In the genomic region with DNA sequence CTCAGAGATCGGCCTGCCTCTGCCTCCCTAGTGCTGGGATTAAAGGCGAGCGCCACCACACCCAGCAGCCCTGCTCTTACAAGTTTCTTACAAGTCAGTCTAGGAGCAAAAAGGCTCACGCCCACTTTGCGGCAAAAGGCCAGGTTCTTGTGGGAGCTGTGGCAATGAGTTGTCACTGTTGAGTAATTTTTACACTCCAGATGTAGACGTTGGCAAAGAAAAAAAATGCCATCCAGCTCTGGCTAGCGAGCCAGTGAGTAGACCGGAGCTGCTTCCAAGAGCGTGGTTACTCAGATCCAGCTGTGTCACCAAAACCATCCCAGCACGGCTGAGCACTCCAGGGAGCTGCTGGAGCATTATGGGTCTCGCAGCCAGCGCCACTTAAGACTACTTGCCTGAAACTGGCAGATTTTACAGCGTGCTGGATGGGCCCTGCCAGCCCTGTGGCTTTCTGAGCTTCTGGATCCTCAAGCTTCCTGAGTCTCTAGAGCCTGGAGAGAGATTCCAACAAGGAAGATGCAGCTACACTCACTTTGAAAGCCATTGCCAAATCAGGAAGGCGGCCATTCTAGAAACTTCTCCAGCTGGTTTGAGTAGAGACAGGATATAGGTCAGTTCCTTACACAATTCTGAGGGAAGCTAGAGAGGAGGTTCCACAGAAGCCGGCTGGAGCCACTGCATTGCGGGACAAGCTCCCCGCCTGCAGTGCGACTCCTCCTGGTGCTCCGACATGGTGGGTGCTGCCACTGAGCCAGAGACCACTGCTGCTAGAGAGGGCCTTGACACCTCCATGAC, we compare ENCODE assay signal across 9 mouse cellular contexts. TPM values are rescaled to one million over a fixed set of nuclear protein-coding genes. Genes with fewer than 3 reads are reported as not detected.
DNase-seq lines count a peak whose midpoint lies in the region; ATAC-seq lines count a peak whose summit lies in the region.
"Had no signal": no experiment of that assay in that cellular context is flagged by ENCODE, and none has a peak within 500 bp of the region (broad histone marks: within the 10 kb centered on the region; RNA-seq: fewer than 3 reads in every experiment).

No protein-coding gene starts in this region.

- no peak for ATAC-seq in heart, embryonic 11.5 days (replicated peaks; ENCODE audit: insufficient number of reproducible peaks, low FRiP score, low TSS enrichment)

- peaks cover 5% of the 10 kb centered on the region; the same call in 1 of the 2 replicates for H3K4me1 ChIP-seq in heart, embryonic 11.5 days (ENCODE audit: control insufficient read depth, insufficient read depth, low read length)

- H3K9me3 ChIP-seq in heart, embryonic 11.5 days (replicated peaks; ENCODE audit: control insufficient read depth, low read length) = no peaks in the 10 kb centered on the region

- H3K4me2 ChIP-seq in heart, embryonic 11.5 days = no peak overlapping the region

- H3K27ac ChIP-seq in heart, embryonic 11.5 days (ENCODE audit: low read depth, low read length) = no peak overlapping the region

- peak; percentile 26 for DNase-seq in heart, adult 8-10 months (ENCODE audit: low spot score)
- DNase-seq in adrenal gland, postnatal 14 days = peak; percentile 81
- peak; percentile 61 to 79 for DNase-seq in kidney, postnatal 25 days
- peak; percentile 76 for DNase-seq in lung, postnatal 25 days (ENCODE audit: low spot score)
- DNase-seq in embryo, embryonic 9.5 days (ENCODE audit: extremely low spot score) = no peak
- no peak for DNase-seq in cerebellum, adult 9-10 months
- DNase-seq in cerebellum, postnatal 14 days = no peak

- no peak overlapping the region for H3K9ac ChIP-seq in heart, embryonic 11.5 days (ENCODE audit: low read depth, low read length)

- WGBS in heart, embryonic 11.5 days (ENCODE audit: insufficient replicate concordance) = 81% methylated on average over 19 of the region's 19 CpGs

- H3K27me3 ChIP-seq in heart, embryonic 11.5 days (ENCODE audit: control insufficient read depth, insufficient read depth, low read length) = peaks cover 8% of the 10 kb centered on the region; the same call in 1 of the 2 replicates

- H3K4me3 ChIP-seq in heart, embryonic 11.5 days (ENCODE audit: low read depth, low read length) = no peak overlapping the region

- H3K36me3 ChIP-seq in heart, embryonic 11.5 days (ENCODE audit: control insufficient read depth, insufficient read depth, low read length) = peaks cover 2% of the 10 kb centered on the region; the same call in 1 of the 2 replicates

RNA-seq across cellular contexts. Expression of gene Ap5b1, which starts 4.7 kb away (rescaled TPM):
- 1 to 10 TPM; 2.3 to 3.2 (median 2.7) TPM for total RNA-seq in heart, adult 8-10 months (2022)
- 1.8 and 2.3 TPM in 2 replicates for polyA plus RNA-seq in heart, embryonic 11.5 days (2014; fragmentation: Nextera tagmentation; extraction: Ambion mirVana)
- total RNA-seq in adrenal gland, postnatal 14 days (2021) = 7.3 and 8.0 TPM in 2 replicates

RNA-seq across cellular contexts. Expression of gene Ovol1, which starts 12.1 kb away (rescaled TPM):
- not detected for total RNA-seq in heart, adult 8-10 months (2022)
- polyA plus RNA-seq in heart, embryonic 11.5 days (2014; fragmentation: Nextera tagmentation; extraction: Ambion mirVana) = 0.29 TPM in 1 of 2 replicates, not detected in the other
- total RNA-seq in adrenal gland, postnatal 14 days (2021) = not detected in 2 replicates
- total RNA-seq: MEL had no signal

RNA-seq across cellular contexts. Expression of gene Rnaseh2c, which starts 29.1 kb away (rescaled TPM):
- 10 to 100 TPM; 49.9 to 66.3 (median 64.9) TPM for total RNA-seq in heart, adult 8-10 months (2022)
- polyA plus RNA-seq in heart, embryonic 11.5 days (2014; fragmentation: Nextera tagmentation; extraction: Ambion mirVana) = 97.1 and 106 TPM in 2 replicates
- 106 and 113 TPM in 2 replicates for total RNA-seq in adrenal gland, postnatal 14 days (2021)

RNA-seq across cellular contexts. Expression of gene Kat5, which starts 37.5 kb away (rescaled TPM):
- total RNA-seq in heart, adult 8-10 months (2022) = 10 to 100 TPM; 23.1 to 38.7 (median 29.3) TPM
- polyA plus RNA-seq in heart, embryonic 11.5 days (2014; fragmentation: Nextera tagmentation; extraction: Ambion mirVana) = 20.9 and 23.4 TPM in 2 replicates
- 54.8 and 62.0 TPM in 2 replicates for total RNA-seq in adrenal gland, postnatal 14 days (2021)

Comparison
In these comparisons a context has a peak if more than half of its experiments do, and no peak if none do; other contexts are left out.
1. DNase-seq: peak in heart, adult 8-10 months (single experiment), adrenal gland, postnatal 14 days (single experiment), kidney, postnatal 25 days (2 of 2) and lung, postnatal 25 days (single experiment); none in embryo, embryonic 9.5 days (single experiment), cerebellum, adult 9-10 months (single experiment) and cerebellum, postnatal 14 days (0 of 2).